Mouse (Mus musculus): ENCODE data around the gene Scaf4. TPM values are rescaled to one million over a fixed set of nuclear protein-coding genes. Genes with fewer than 3 reads are reported as not detected.
A peak's percentile ranks its signal among the peaks of the same experiment; 100 is the strongest.

Gene Scaf4
- polyA plus RNA-seq, 1 experiment from 2014 or later: 12.1 TPM

DNA sequence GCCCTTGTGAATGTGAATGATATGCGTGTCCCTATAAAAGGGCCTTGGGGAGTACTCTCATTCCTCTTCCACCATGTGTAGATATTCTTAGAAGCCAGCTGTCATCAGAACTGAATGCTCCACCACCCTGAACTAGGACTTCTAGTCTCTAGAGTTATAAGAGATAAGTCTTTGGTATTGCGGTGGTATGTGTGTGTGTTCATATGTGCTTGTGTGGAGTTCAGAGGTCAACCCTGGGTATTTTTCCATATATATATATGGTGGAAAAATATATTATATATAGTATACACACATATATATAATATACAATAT is 19.6 kb upstream of the Scaf4 start:
- H3K36me3 ChIP-seq (ENCODE audit: insufficient read depth, low read length): no peaks in the 10 kb centered on the region
- no peak for DNase-seq (ENCODE audit: low spot score)
- no peaks in the 10 kb centered on the region for H3K4me1 ChIP-seq (ENCODE audit: insufficient read depth, low read depth, low read length)
- H3K4me3 ChIP-seq (ENCODE audit: low read depth, low read length): no peak overlapping the region
- no peak overlapping the region for H3K9ac ChIP-seq (replicated peaks; ENCODE audit: low read depth)
- H3K9me3 ChIP-seq (ENCODE audit: low read length): no peaks in the 10 kb centered on the region
- H3K27ac ChIP-seq (ENCODE audit: low read length): no peak overlapping the region
- ATAC-seq: no peak
- H3K4me2 ChIP-seq (replicated peaks; ENCODE audit: low read depth, low read length): no peak overlapping the region
- no peaks in the 10 kb centered on the region for H3K27me3 ChIP-seq (replicated peaks; ENCODE audit: insufficient read depth, low read length)
- WGBS: 82% methylated on average over 2 of the region's 2 CpGs
- no peak for TF ChIP-seq EP300 (IDR thresholded peaks at IDR 0.05)
- TF ChIP-seq CTCF (IDR thresholded peaks at IDR 0.05): no peak

DNA sequence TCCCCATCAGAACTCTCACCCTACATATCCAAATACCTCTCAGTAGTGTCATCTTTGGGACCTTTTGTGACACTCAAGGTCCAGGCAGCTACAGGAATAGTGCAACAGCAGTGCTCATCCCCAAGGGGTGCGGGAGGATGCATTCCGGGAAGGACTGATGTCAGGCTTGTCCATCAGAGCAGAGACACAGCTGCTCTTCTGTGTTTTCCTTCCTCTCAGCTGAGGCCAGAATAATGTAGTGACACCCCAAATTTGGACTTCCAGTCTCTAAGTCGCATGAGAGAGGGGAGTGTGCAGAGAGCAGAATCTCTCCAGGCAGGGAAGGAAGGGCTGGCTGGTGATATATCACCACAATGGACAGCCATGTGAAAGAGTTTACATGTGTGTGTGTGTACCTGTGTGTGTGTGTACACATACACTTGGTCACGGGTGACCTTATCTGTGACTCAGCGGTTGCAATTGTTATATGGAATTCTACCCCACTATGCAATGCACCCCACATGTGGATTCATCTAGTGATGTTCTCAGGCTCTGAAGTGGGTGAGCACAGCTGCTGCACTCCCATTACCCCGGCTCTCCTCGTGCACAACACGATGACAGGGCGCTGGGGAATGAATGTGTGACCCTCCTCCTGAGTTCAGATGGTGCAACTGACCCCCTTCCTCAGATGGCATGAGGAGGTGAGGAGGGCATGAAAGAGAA is 19.1 kb upstream of the Scaf4 start:
- H3K27ac ChIP-seq (ENCODE audit: low read length): no peak overlapping the region
- H3K27me3 ChIP-seq (replicated peaks; ENCODE audit: insufficient read depth, low read length): no peaks in the 10 kb centered on the region
- ATAC-seq (no peak), DNase-seq (ENCODE audit: low spot score) (no peak)
- no peak overlapping the region for H3K4me2 ChIP-seq (replicated peaks; ENCODE audit: low read depth, low read length)
- no peak for TF ChIP-seq CTCF (IDR thresholded peaks at IDR 0.05)
- no peak for TF ChIP-seq EP300 (IDR thresholded peaks at IDR 0.05)
- no peaks in the 10 kb centered on the region for H3K9me3 ChIP-seq (ENCODE audit: low read length)
- no peak overlapping the region for H3K4me3 ChIP-seq (ENCODE audit: low read depth, low read length)
- H3K4me1 ChIP-seq (ENCODE audit: insufficient read depth, low read depth, low read length): no peaks in the 10 kb centered on the region
- 63% methylated on average over 9 of the region's 9 CpGs for WGBS
- H3K36me3 ChIP-seq (ENCODE audit: insufficient read depth, low read length): no peaks in the 10 kb centered on the region
- H3K9ac ChIP-seq (replicated peaks; ENCODE audit: low read depth): no peak overlapping the region

DNA sequence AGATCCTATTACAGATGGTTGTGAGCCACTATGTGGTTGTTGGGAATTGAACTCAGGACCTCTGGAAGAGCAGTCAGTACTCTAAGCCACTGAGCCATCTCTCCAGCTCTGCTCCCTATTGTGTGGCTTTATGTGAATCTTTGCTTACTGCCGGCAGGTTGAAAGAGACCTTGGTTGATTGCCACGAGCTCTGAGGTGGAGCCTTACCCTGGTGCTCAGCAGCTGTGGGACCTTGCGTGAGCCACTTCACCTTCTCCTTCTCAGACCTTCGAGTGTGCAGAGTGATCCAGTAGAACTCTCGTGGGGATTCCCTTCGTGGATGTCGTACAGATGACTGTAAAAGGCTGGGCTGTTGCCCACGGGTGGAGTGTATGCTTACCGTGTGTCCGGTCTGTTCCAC is 17.4 kb upstream of the Scaf4 start:
- Histone ChIP-seq H3K9me3 (ENCODE audit: low read length) (no peaks in the 10 kb centered on the region), H3K27ac (ENCODE audit: low read length) (no peak overlapping the region), H3K4me3 (ENCODE audit: low read depth, low read length) (no peak overlapping the region), H3K4me2 (replicated peaks; ENCODE audit: low read depth, low read length) (no peak overlapping the region), H3K36me3 (ENCODE audit: insufficient read depth, low read length) (no peaks in the 10 kb centered on the region), H3K27me3 (replicated peaks; ENCODE audit: insufficient read depth, low read length) (no peaks in the 10 kb centered on the region), H3K9ac (replicated peaks; ENCODE audit: low read depth) (no peak overlapping the region), H3K4me1 (ENCODE audit: insufficient read depth, low read depth, low read length) (no peaks in the 10 kb centered on the region)
- WGBS: 54% methylated on average over 10 of the region's 10 CpGs
- DNase-seq (ENCODE audit: low spot score) (no peak), ATAC-seq (no peak)
- TF ChIP-seq CTCF (IDR thresholded peaks at IDR 0.05) (no peak), EP300 (IDR thresholded peaks at IDR 0.05) (no peak)

- Histone ChIP-seq H3K27me3 (replicated peaks; ENCODE audit: insufficient read depth, low read length) (no peaks in the 10 kb centered on the region), H3K4me3 (ENCODE audit: low read depth, low read length) (no peak overlapping the region), H3K36me3 (ENCODE audit: insufficient read depth, low read length) (no peaks in the 10 kb centered on the region), H3K9ac (replicated peaks; ENCODE audit: low read depth) (no peak overlapping the region), H3K27ac (ENCODE audit: low read length) (no peak overlapping the region), H3K4me2 (replicated peaks; ENCODE audit: low read depth, low read length) (no peak overlapping the region), H3K9me3 (ENCODE audit: low read length) (no peaks in the 10 kb centered on the region), H3K4me1 (ENCODE audit: insufficient read depth, low read depth, low read length) (no peaks in the 10 kb centered on the region)
- no peak for ATAC-seq
- DNase-seq (ENCODE audit: low spot score): peak; percentile 49
- WGBS: 65% methylated on average over 11 of the region's 11 CpGs
- no peak for TF ChIP-seq CTCF (IDR thresholded peaks at IDR 0.05)
- TF ChIP-seq EP300 (IDR thresholded peaks at IDR 0.05): no peak
Measured at GRCm38 (mm10) chr16:90300896-90301295, 16.6 kb upstream of the Scaf4 start.

GRCm38 (mm10) chr16:90299591-90299990 is 15.3 kb upstream of the Scaf4 start:
- Histone ChIP-seq H3K9ac (replicated peaks; ENCODE audit: low read depth) (no peak overlapping the region), H3K27ac (ENCODE audit: low read length) (no peak overlapping the region), H3K4me1 (ENCODE audit: insufficient read depth, low read depth, low read length) (no peaks in the 10 kb centered on the region), H3K27me3 (replicated peaks; ENCODE audit: insufficient read depth, low read length) (no peaks in the 10 kb centered on the region), H3K4me3 (ENCODE audit: low read depth, low read length) (no peak overlapping the region), H3K4me2 (replicated peaks; ENCODE audit: low read depth, low read length) (no peak overlapping the region), H3K9me3 (ENCODE audit: low read length) (no peaks in the 10 kb centered on the region), H3K36me3 (ENCODE audit: insufficient read depth, low read length) (no peaks in the 10 kb centered on the region)
- TF ChIP-seq CTCF (IDR thresholded peaks at IDR 0.05): no peak
- no peak for TF ChIP-seq EP300 (IDR thresholded peaks at IDR 0.05)
- no peak for ATAC-seq
- no peak for DNase-seq (ENCODE audit: low spot score)

GRCm38 (mm10) chr16:90298426-90299300 is 14.4 kb upstream of the Scaf4 start:
- WGBS: 17% methylated on average over 21 of the region's 21 CpGs
- Histone ChIP-seq H3K9me3 (ENCODE audit: low read length) (no peaks in the 10 kb centered on the region), H3K36me3 (ENCODE audit: insufficient read depth, low read length) (no peaks in the 10 kb centered on the region), H3K27ac (ENCODE audit: low read length) (no peak overlapping the region), H3K4me2 (replicated peaks; ENCODE audit: low read depth, low read length) (no peak overlapping the region), H3K27me3 (replicated peaks; ENCODE audit: insufficient read depth, low read length) (no peaks in the 10 kb centered on the region), H3K4me3 (ENCODE audit: low read depth, low read length) (no peak overlapping the region), H3K9ac (replicated peaks; ENCODE audit: low read depth) (no peak overlapping the region), H3K4me1 (ENCODE audit: insufficient read depth, low read depth, low read length) (no peaks in the 10 kb centered on the region)
- DNase-seq (ENCODE audit: low spot score): no peak
- TF ChIP-seq CTCF (IDR thresholded peaks at IDR 0.05): no peak
- no peak for TF ChIP-seq EP300 (IDR thresholded peaks at IDR 0.05)
- no peak for ATAC-seq

Data from lung, postnatal 0 days (tissue).